Mouse (Mus musculus) heart, embryonic 16.5 days (tissue): ENCODE data around the gene Slc6a11. TPM values are rescaled to one million over a fixed set of nuclear protein-coding genes. Genes with fewer than 3 reads are reported as not detected.

Experiments
- ATAC-seq: fragments of 200-750 bp; cut with Nextera tagmentation; replicated peaks from 2 replicates; pipeline ENCODE4 v1.8.0; 2017; ENCODE audit warnings: moderate number of reproducible peaks; ENCODE audit not compliant: insufficient read depth, low FRiP score; ENCODE audit errors: extremely low read depth
- H3K27ac ChIP-seq: fragments of 300-500 bp; sonication (generic); 2 replicates; pipeline ENCODE4 v1.5.1; 2014; ENCODE audit warnings: mild to moderate bottlenecking, low read length, control low read depth, moderate library complexity
- H3K27me3 ChIP-seq: fragments of 300-500 bp; sonication (generic); 2 replicates; pipeline ENCODE4 v1.6.1; 2014; ENCODE audit warnings: low read length, mixed read lengths; ENCODE audit not compliant: control insufficient read depth, insufficient read depth
- H3K36me3 ChIP-seq: fragments of 300-500 bp; sonication (generic); 2 replicates; pipeline ENCODE4 v1.6.1; 2014; ENCODE audit not compliant: control insufficient read depth, insufficient read depth
- H3K4me1 ChIP-seq: fragments of 300-500 bp; sonication (generic); 2 replicates; pipeline ENCODE4 v1.6.1; 2014; ENCODE audit warnings: low read length, mixed read lengths; ENCODE audit not compliant: control insufficient read depth, insufficient read depth
- H3K4me2 ChIP-seq: fragments of 300-500 bp; sonication (generic); 2 replicates; pipeline ENCODE4 v1.6.1; 2014; ENCODE audit warnings: low read depth, mild to moderate bottlenecking, control low read depth, low read length
- H3K4me3 ChIP-seq: fragments of 300-500 bp; sonication (generic); 2 replicates; pipeline ENCODE4 v1.5.1; 2014; ENCODE audit warnings: mild to moderate bottlenecking, control low read depth, low read length
- H3K9ac ChIP-seq: fragments of 300-500 bp; sonication (generic); 2 replicates; pipeline ENCODE4 v1.6.1; 2014; ENCODE audit warnings: low read length, control low read depth
- H3K9me3 ChIP-seq: fragments of 300-500 bp; sonication (generic); replicated peaks from 2 replicates; pipeline ENCODE4 v1.6.1; 2016; ENCODE audit warnings: low read length; ENCODE audit not compliant: control insufficient read depth
- WGBS: fragments of 180-500 bp; shearing (Covaris S2); extraction: QIAGEN DNeasy Blood & Tissue Kit; methylation state at CpG from one replicate; pipeline ENCODE4 v1.1.7; 2014; 5-methylcytosine and 5-hydroxymethylcytosine counted together
- polyA plus RNA-seq: library from polyadenylated mRNA; unstranded; fragments of >200 nt; fragmentation: Nextera tagmentation; extraction: Ambion mirVana; gene quantifications from 2 replicates; pipeline ENCODE4 v1.2.1, GENCODE M21; 2015

The Slc6a11 gene
- polyA plus RNA-seq: not detected in 2 replicates

GRCm38 (mm10) chr6:114131122-114131872 lies at the start of gene Slc6a11:
TSS of gene Slc6a11 (plus strand) at chr6:114131241.
- WGBS: 4% methylated on average over 74 of the region's 76 CpGs
- Histone ChIP-seq H3K9me3 (no peaks in the 10 kb centered on the region), H3K9ac (no peak within 1 kb of the TSS; the same call in 1 of the 2 replicates), H3K27ac (no peak within 1 kb of the TSS), H3K36me3 (no peaks in the 10 kb centered on the region), H3K27me3 (peaks cover 51% of the 10 kb centered on the region), H3K4me1 (peaks cover 6% of the 10 kb centered on the region), H3K4me2 (peak within 1 kb of the TSS; percentile 66), H3K4me3 (peak within 1 kb of the TSS; percentile 46)
- ATAC-seq: no peak

GRCm38 (mm10) chr6:114087106-114087505 lies 43.9 kb upstream of the Slc6a11 start:
- no peaks in the 10 kb centered on the region for H3K36me3 ChIP-seq
- H3K4me3 ChIP-seq: no peak overlapping the region
- H3K27ac ChIP-seq: no peak overlapping the region
- no peak overlapping the region for H3K9ac ChIP-seq
- no peaks in the 10 kb centered on the region for H3K4me1 ChIP-seq
- 20% methylated on average over 7 of the region's 7 CpGs for WGBS
- H3K4me2 ChIP-seq: no peak overlapping the region
- H3K27me3 ChIP-seq: peaks cover 6% of the 10 kb centered on the region
- no peak for ATAC-seq
- H3K9me3 ChIP-seq: no peaks in the 10 kb centered on the region

GRCm38 (mm10) chr6:114089626-114090025 lies 41.4 kb upstream of the Slc6a11 start:
- no peaks in the 10 kb centered on the region for H3K36me3 ChIP-seq
- no peaks in the 10 kb centered on the region for H3K9me3 ChIP-seq
- no peaks in the 10 kb centered on the region for H3K4me1 ChIP-seq
- H3K9ac ChIP-seq: no peak overlapping the region
- H3K4me2 ChIP-seq: no peak overlapping the region
- H3K27ac ChIP-seq: no peak overlapping the region
- ATAC-seq: no peak
- peaks cover 7% of the 10 kb centered on the region for H3K27me3 ChIP-seq
- no peak overlapping the region for H3K4me3 ChIP-seq
- 17% methylated on average over 5 of the region's 5 CpGs for WGBS

- H3K36me3 ChIP-seq: no peaks in the 10 kb centered on the region
- no peak overlapping the region for H3K9ac ChIP-seq
- no peak for ATAC-seq
- 49% methylated on average over 8 of the region's 9 CpGs for WGBS
- no peak overlapping the region for H3K4me2 ChIP-seq
- H3K27ac ChIP-seq: no peak overlapping the region
- peaks cover 7% of the 10 kb centered on the region for H3K27me3 ChIP-seq
- no peaks in the 10 kb centered on the region for H3K4me1 ChIP-seq
- H3K9me3 ChIP-seq: no peaks in the 10 kb centered on the region
- no peak overlapping the region for H3K4me3 ChIP-seq
These were observed 38.8 kb upstream of the Slc6a11 start for GRCm38 (mm10) chr6:114092216-114092615.

GRCm38 (mm10) chr6:114094251-114094650 lies 36.8 kb upstream of the Slc6a11 start:
- Histone ChIP-seq H3K36me3 (no peaks in the 10 kb centered on the region), H3K9me3 (no peaks in the 10 kb centered on the region), H3K9ac (no peak overlapping the region), H3K4me1 (no peaks in the 10 kb centered on the region), H3K27me3 (peaks cover 5% of the 10 kb centered on the region), H3K4me3 (no peak overlapping the region), H3K27ac (no peak overlapping the region), H3K4me2 (no peak overlapping the region)
- ATAC-seq: no peak
- 61% methylated on average over 16 of the region's 16 CpGs for WGBS

- Histone ChIP-seq H3K4me2 (no peak overlapping the region), H3K9me3 (no peaks in the 10 kb centered on the region), H3K4me1 (no peaks in the 10 kb centered on the region), H3K4me3 (no peak overlapping the region), H3K27ac (no peak overlapping the region), H3K36me3 (no peaks in the 10 kb centered on the region), H3K9ac (no peak overlapping the region), H3K27me3 (peaks cover 7% of the 10 kb centered on the region)
- ATAC-seq: no peak
- 77% methylated on average over 6 of the region's 6 CpGs for WGBS
These were observed 34.5 kb upstream of the Slc6a11 start for GRCm38 (mm10) chr6:114096574-114096973.

- no peak for ATAC-seq
- H3K9me3 ChIP-seq: no peaks in the 10 kb centered on the region
- H3K27ac ChIP-seq: no peak overlapping the region
- H3K4me2 ChIP-seq: no peak overlapping the region
- no peak overlapping the region for H3K4me3 ChIP-seq
- no peaks in the 10 kb centered on the region for H3K36me3 ChIP-seq
- WGBS: 74% methylated on average over 8 of the region's 8 CpGs
- H3K9ac ChIP-seq: no peak overlapping the region
- peaks cover 5% of the 10 kb centered on the region; the same call in 1 of the 2 replicates for H3K27me3 ChIP-seq
- H3K4me1 ChIP-seq: no peaks in the 10 kb centered on the region
These were observed 29.1 kb upstream of the Slc6a11 start for GRCm38 (mm10) chr6:114101923-114102322.

GRCm38 (mm10) chr6:114119507-114119906 lies 11.5 kb upstream of the Slc6a11 start:
- no peaks in the 10 kb centered on the region for H3K36me3 ChIP-seq
- H3K4me2 ChIP-seq: no peak overlapping the region
- no peaks in the 10 kb centered on the region for H3K27me3 ChIP-seq
- WGBS: 77% methylated on average over 5 of the region's 5 CpGs
- H3K9me3 ChIP-seq: no peaks in the 10 kb centered on the region
- H3K4me1 ChIP-seq: no peaks in the 10 kb centered on the region
- ATAC-seq: no peak
- H3K27ac ChIP-seq: no peak overlapping the region
- no peak overlapping the region for H3K4me3 ChIP-seq
- no peak overlapping the region for H3K9ac ChIP-seq

- H3K4me2 ChIP-seq: no peak overlapping the region
- H3K4me1 ChIP-seq: no peaks in the 10 kb centered on the region
- H3K9ac ChIP-seq: no peak overlapping the region
- no peak overlapping the region for H3K4me3 ChIP-seq
- no peak overlapping the region for H3K27ac ChIP-seq
- H3K36me3 ChIP-seq: no peaks in the 10 kb centered on the region
- WGBS: 55% methylated on average over 5 of the region's 5 CpGs
- peaks cover 20% of the 10 kb centered on the region for H3K27me3 ChIP-seq
- no peaks in the 10 kb centered on the region for H3K9me3 ChIP-seq
- no peak for ATAC-seq
These were observed 5.5 kb upstream of the Slc6a11 start for GRCm38 (mm10) chr6:114125530-114125929.
